Mouse (Mus musculus) kidney, adult 2 months (tissue): ENCODE results near the gene Abi1.

Source experiments
- CTCF ChIP-seq: fragments of 200-500 bp; conservative IDR thresholded peaks from 2 replicates; pipeline ENCODE4 v1.5.1; 2011; ENCODE audit warnings: low read depth, mild to moderate bottlenecking, control low read depth, low read length, moderate library complexity, mixed read lengths; ENCODE audit not compliant: insufficient read depth, insufficient read length
- POLR2A ChIP-seq: fragments of 200-500 bp; IDR thresholded peaks from one replicate; pipeline ENCODE4 v1.6.1; 2011; ENCODE audit warnings: low read depth, low read length, control low read depth

DNA sequence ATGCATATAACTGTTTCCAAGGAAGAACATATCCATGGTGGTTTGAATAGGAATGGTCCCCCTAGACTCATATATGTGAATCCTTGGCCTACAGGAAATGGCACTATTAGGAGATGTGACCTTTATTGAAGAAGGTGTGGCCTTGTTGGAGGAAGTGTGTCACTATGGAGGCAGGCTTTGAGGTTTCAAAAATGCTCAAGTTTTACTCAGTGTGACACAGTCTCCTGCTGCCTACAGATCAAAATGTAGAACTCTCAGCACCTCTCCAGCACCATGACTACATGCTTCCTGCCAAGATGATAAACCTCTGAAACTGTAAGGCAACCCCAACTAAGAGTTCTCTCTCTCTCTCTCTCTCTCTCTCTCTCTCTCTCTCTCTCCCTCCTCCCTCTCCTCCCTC lies 8.0 kb upstream of the Abi1 start:
- TF ChIP-seq CTCF (no peak), POLR2A (no peak)
